Mouse (Mus musculus): Measurements from ENCODE around the gene Tssk2. TPM values are rescaled to one million over a fixed set of nuclear protein-coding genes. Genes with fewer than 3 reads are reported as not detected.
A peak's percentile ranks its signal among the peaks of the same experiment; 100 is the strongest.

Tssk2 gene
- polyA plus RNA-seq, 1 experiment from 2014 or later, result 0.08 TPM

DNA sequence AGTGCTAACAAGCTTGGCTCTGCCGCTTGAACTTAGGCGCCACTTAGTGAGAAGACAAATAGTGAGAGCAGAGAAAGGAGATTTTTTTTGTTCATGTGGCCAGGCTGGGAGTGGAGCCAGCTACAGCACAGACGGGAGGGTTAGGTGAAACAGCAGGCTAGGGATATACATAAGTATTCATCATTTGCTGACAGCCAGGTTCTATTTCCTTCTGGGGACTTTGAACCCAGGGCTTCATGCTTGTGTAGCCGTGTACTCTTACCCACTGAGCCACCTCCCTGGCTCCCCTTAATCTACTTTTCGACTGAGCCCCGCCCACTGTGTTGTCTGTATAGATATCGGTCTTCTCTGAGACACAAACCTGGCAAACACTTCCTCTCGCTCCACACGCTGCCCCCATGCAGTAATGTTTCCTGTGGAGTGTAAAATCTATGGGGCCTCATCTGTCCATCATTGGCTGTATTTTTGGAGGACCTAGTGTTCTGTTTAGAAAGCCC, 40.9 kb downstream of the Tssk2 start:
- in situ Hi-C loops (cut with MboI; ENCODE audit: low pct_unique_long_range_greater_than_20kb), result no loop called here
- POLR2A ChIA-PET, result no interaction called here
- CTCF ChIA-PET, result interaction anchor here (1.0 to 2.7 kb wide), 8 partner anchors 9 to 80 kb away, joined by 3 to 19 read pairs (median 4); partner anchors contain the start of gene Slc25a1
- TF ChIP-seq CTCF (IDR thresholded peaks at IDR 0.05), result no peak
- ATAC-seq, result no peak
- peaks cover 29% of the 10 kb centered on the region for H3K27me3 ChIP-seq
- no peak for DNase-seq (ENCODE audit: low read depth, low spot score)

DNA sequence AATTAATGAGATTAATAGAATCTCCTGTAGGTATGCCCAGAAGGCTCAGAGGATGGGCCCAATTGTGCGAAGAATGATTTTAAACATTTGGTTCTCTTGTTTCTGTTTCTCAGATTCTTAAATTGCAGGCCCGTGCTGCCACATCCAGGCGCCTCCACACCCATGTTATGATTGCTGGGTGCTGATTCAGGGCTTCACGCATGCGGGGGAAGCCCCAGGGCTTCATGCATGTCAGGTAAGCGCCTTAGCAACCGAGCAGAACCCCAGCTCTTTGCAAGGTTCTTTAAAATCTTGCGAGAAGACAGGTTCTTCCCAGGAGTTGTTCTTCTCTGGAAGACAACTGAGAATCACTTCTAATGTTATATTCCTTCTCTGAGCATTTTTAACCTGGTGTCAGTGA, 45.0 kb downstream of the Tssk2 start:
- CTCF ChIA-PET, result interaction anchor here (1.2 to 1.3 kb wide), 2 partner anchors 13 to 15 kb away, joined by 3 to 4 read pairs; no protein-coding TSS in a partner anchor
- no peak for TF ChIP-seq CTCF (IDR thresholded peaks at IDR 0.05)
- ATAC-seq, result no peak
- POLR2A ChIA-PET, result no interaction called here
- DNase-seq (ENCODE audit: low read depth, low spot score), result no peak
- no peaks in the 10 kb centered on the region for H3K27me3 ChIP-seq
- in situ Hi-C loops (cut with MboI; ENCODE audit: low pct_unique_long_range_greater_than_20kb), result no loop called here

- CTCF ChIA-PET, result interaction anchor here (0.9 to 1.2 kb wide), 3 partner anchors 17 to 29 kb away, joined by 3 read pairs; no protein-coding TSS in a partner anchor
- DNase-seq (ENCODE audit: low read depth, low spot score), result peak; percentile 72
- in situ Hi-C loops (cut with MboI; ENCODE audit: low pct_unique_long_range_greater_than_20kb), result no loop called here
- no peaks in the 10 kb centered on the region for H3K27me3 ChIP-seq
- ATAC-seq, result peak; percentile 76
- no peak for TF ChIP-seq CTCF (IDR thresholded peaks at IDR 0.05)
- POLR2A ChIA-PET, result interaction anchor here (1.1 kb wide), 1 partner anchor 31 kb away, joined by 3 read pairs; the partner anchor contains the start of gene Gsc2
These were observed 46.8 kb downstream of the Tssk2 start for GRCm38 (mm10) chr16:17945081-17945831.

DNA sequence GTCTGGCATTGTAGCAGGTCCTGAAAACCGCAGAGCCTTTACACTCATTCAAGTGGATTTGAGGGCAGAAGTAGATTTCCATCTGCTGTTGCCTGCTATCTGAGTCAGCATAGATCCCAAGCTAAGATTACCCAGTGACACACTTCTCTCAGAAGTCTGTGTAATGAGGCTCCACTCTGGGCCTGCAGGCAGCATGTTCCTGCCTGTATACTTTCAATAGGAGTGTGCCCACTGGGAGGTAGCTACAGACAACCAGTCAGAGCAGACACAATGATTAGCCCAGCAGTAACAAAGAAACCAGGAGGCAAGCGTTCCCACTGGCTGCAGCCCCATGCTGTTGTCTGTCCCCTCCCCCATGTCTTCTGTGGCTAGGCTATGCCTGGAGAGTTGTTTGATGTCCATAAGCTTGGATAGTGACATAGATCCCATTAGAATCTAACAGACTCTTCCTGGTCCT, 51.0 kb downstream of the Tssk2 start:
- ATAC-seq, result no peak
- H3K27me3 ChIP-seq, result no peaks in the 10 kb centered on the region
- in situ Hi-C loops (cut with MboI; ENCODE audit: low pct_unique_long_range_greater_than_20kb), result no loop called here
- ChIA-PET POLR2A (no interaction called here), CTCF (no interaction called here)
- no peak for TF ChIP-seq CTCF (IDR thresholded peaks at IDR 0.05)
- DNase-seq (ENCODE audit: low read depth, low spot score), result no peak

Other genes with a start within 250 kb of the Tssk2 start
- 69.1 TPM for gene Med15, start 165.7 kb upstream of the Tssk2 start, polyA plus RNA-seq (2021)
- gene Klhl22, start 139.0 kb upstream of the Tssk2 start, polyA plus RNA-seq (2021), result 128 TPM
- 60.3 TPM for gene Scarf2, start 101.4 kb upstream of the Tssk2 start, polyA plus RNA-seq (2021)
- gene B830017H08Rik, start 65.5 kb upstream of the Tssk2 start, polyA plus RNA-seq (2021), result 0.21 TPM
- 1.4 TPM for gene Car15, start 60.3 kb upstream of the Tssk2 start, polyA plus RNA-seq (2021)
- 0.17 TPM for gene Gm20518, start 7.0 kb upstream of the Tssk2 start, polyA plus RNA-seq (2021)
- gene Tssk1, start 4.4 kb upstream of the Tssk2 start, polyA plus RNA-seq (2021), result 0.13 TPM
- gene Dgcr2, start 75 bp upstream of the Tssk2 start, polyA plus RNA-seq (2021), result 75.2 TPM
- 25.7 TPM for gene Ess2, start 12.7 kb downstream of the Tssk2 start, polyA plus RNA-seq (2021)
- gene Gsc2, start 16.4 kb downstream of the Tssk2 start, polyA plus RNA-seq (2021), result not detected
- gene Slc25a1, start 29.6 kb downstream of the Tssk2 start, polyA plus RNA-seq (2021), result 114 TPM
- 0.31 TPM for gene Vpreb2, start 81.8 kb downstream of the Tssk2 start, polyA plus RNA-seq (2021)
- 59.5 TPM for gene Dgcr6, start 154.2 kb downstream of the Tssk2 start, polyA plus RNA-seq (2021)
- 1.3 TPM for gene Prodh, start 191.6 kb downstream of the Tssk2 start, polyA plus RNA-seq (2021)
- gene Rtn4r, start 229.0 kb downstream of the Tssk2 start, polyA plus RNA-seq (2021), result 0.90 TPM